Mouse (Mus musculus) ovary, adult 18-20 months (tissue): ENCODE results near the gene Mad2l1bp.

ENCODE experiments used
- DNase-seq: peaks from one replicate; pipeline ENCODE4 v3.0.0; 2022; ENCODE audit warnings: low spot score, mixed read lengths

The Mad2l1bp gene

DNA sequence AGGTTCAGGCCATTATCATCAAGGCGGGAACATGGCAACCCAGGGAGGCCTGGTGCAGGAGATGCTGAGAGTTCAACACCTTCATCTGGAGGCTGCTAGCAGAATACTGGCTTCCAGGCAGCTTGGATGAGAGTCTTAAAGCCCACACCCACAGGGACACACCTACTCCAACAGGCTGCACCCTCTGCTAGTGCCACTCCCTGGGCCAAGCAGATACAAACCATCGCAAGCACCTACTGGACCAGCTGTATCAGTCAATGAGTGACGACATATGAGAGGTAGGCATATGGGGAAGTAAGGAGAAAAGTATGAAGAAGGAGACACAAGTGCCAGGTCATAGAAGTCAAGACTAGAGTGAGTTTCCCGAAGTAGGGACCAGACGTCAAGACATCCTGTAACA is 3.3 kb upstream of the Mad2l1bp start:
- no peak for DNase-seq

DNA sequence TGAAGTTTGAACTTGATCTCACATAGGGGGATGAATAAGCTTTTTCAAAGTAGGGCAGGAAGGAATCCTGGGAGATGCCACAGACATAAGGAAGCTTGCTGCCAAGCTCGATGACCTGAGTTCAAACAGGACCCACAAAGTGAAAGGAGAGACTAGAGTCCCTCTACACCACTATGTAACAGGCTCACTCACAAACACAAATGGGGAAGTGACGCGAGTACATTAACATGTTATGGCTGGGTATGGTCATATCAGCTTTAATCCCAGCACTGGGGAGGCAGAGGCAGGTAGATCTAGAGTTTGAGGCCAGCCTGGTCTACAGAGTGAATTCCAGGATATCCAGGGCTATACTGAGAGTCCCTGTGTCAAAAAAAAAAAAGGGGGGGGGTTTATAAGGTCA is 983 bp upstream of the Mad2l1bp start:
- DNase-seq: no peak

DNA sequence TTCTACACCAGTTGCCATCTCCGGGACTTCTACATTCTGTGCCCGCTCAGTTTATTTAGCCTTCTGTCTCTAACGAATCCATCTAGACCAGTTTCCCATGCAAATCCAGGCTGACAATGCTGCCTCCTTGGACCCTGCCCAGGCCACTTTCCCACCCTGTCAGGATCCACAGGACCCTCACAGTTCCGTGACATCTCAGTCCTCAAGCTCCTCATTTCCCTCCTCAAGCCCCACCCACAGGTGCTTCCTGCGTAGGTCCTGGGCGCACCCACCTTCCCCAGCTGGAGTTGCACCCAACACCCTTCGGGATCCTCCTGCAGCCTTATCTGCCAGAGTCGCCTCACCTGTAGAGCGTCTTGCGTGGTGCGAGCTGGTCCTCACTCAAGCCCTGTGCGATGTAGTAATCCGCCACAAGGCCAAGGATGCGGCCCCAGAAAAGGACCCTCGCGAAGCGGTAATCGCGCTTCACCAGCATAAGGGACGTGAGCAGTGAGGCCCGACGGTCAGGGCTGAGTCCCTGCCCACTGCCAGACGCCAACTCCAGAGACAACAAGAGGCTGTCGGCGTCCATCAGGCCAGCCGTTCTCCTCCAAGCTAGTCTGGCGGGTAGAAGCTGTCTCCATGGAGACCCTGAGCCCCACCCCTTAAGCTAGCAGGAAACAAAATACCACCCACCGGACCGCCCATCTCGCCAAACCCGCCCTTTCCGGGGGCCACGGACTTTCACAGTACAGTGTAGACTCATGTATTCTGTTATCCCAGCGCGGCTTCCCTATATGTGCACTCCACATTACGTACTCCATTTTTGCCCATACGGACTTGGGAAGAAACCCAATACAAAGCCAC is 9.6 kb downstream of the Mad2l1bp start, which contains the start of gene Rsph9:
Gene Rsph9, minus strand, starts transcription at position 639 of the 846 bp plus-strand sequence.
- peak; percentile 81 for DNase-seq

DNA sequence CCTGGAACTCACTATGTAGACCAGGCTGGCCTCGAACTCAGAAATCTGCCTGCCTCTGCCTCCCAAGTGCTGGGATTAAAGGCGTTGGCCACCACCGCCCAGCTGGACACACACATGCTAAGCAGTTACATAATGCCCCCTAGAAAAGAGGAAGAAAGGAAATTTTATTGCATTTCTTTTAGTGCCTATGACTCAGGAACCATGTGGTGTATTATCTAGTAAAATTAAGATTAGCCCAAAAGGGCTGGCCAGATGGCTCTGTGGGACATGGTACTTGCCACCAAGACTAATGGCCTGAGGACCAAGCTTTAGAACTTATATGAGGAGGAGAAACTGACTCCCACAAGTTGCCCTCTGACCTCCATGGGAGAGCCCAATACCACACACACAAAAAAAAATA is 13.5 kb downstream of the Mad2l1bp start:
- DNase-seq: no peak

DNA sequence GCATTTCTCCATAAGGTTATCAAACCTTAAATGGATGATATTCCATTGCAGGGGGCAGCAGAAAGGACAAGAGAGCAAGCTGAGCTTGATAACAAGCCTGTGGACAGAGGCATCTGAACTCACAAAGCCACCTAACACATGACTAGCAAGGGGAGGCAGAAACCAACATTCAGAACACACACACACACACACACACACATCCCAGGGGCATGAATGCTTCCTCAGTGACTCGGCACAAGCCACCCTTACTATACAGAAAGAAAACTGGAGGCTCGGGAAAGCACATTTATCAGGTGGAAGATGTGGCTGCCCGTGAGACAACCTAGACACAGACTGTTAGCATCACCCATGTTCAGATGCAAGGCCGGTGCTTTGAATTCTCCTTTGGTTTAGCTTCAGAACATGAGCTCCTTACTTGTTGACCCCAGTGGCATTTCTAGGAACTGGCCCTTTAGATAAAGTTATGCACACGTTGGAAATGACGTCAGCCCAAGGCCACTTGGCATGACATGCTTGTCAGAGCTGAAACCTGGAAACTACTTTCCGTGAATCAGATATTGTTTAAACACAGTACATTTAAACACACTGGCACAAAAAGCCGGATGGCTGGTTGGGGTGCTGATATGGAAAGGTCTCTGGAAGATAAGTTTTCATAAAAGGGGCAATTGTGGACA is 14.7 kb downstream of the Mad2l1bp start:
- DNase-seq: no peak

DNA sequence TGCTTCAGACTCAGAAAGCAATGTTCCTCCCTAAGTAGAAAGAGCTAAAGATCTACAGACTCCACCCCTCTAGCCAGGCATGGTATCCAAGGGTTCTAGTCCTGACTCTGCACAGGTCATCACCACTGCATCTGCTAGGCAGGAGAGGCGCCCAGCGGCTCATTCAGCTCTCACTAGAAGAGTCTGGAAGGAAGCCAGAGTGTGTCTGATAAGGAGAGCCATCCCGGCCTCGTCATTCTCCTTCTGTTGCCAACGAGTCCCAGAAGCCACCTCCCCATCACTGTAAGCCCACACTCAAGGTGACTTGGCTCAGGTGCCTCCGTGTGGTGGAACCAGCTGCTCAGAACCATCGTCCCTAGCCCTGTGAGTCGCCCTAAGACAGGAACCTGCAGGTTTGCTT is 20.5 kb downstream of the Mad2l1bp start:
- DNase-seq: no peak

DNA sequence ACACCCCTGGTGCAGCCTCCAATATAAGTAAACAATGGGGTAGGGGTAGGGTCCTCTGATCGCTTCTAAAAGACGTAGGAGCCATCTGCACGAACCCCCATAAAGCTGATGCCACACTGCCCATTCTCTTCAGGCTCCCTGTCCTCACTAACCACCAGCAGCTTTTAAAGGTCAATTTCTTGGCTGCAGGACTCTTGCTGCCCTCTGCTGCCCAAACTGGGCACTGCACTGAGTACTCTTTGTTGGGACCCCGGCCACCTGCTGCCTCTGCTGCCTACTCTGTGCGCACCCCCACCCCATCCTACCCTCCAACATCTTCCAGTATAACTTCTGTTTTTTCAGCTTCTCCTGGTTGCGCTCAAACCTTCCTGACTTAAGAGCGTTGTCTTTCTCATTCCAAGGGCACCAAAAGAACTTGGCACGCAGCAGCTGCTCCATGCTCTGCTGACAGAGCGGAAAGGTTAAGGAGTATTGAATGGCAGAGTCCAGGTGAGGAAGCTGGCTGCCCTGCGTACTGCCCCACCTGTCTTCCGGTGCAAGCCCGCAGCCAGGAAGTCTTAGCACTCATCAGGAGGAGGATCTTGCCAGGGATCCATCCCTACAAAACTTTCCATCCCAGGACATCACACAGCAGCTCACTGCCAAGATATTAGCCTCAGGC is 21.2 kb downstream of the Mad2l1bp start:
- no peak for DNase-seq

DNA sequence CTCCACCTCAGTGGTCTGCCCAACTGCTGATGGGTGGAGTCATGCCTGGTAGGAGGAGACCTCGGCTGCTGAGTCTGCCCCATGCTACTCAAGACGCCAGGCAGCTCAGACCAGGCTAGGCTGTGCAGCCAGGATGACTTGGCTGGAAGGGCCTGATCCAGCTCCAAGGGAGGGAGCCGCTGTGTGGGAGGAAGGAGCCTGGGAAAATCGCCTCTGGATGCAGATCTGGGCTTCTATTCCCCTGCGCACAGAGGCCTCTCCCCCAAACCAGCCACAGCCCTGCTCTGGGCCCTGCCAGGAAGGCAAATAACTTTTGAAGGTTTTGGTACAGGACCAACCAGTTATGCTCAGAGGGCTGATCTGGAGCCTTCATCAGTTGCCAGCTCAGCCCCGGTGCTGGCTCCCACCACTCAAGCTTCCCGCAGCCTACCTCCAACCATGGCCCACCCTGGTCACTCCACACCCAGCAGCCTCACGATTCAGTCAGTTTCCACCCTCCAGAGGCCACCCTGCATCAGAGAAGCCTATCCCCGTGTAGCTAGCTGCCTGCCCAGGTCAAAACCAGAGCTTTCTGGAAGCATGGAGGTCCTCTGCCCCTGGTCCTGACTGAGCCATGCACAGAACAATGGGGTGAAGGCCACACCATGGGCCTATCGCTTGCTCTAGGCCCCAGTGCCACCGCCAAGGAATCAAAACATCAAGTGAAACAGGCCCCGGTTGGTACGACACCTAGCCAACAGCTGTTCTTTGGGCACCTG is 23.4 kb downstream of the Mad2l1bp start:
- peak; percentile 64 for DNase-seq

DNA sequence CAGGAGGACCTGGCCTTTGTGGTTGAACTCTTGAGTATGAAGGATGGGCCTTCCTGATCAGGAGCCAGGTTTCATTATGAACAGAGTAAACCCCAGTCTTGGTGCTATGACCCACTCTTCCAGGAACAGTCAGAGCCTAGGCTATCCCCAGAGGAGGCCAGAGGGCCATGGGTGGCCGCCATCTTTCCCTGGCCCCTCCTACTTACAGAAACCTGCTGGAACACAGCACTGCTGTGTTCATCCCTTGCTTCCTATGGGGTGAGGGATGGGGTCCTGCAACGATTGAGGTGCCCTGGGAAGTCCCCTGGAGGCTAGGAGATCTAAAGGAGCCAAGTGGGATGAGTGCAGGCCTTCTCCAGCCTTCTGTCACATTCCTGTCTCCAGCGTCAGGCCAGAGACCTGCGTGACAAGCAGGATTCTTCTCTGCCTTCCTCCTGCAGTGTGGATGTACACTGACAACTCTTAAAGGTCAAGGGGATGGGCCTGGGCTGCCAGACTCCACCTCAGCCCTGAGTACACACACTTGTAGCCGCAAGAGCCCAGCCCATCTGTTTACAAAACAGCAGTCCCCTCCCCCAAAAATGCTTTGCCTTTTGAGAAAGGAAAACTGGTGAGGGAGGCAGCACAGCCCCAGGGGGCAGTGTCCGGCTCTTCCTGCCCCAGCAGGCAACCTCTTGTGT is 25.4 kb downstream of the Mad2l1bp start:
- no peak for DNase-seq

DNA sequence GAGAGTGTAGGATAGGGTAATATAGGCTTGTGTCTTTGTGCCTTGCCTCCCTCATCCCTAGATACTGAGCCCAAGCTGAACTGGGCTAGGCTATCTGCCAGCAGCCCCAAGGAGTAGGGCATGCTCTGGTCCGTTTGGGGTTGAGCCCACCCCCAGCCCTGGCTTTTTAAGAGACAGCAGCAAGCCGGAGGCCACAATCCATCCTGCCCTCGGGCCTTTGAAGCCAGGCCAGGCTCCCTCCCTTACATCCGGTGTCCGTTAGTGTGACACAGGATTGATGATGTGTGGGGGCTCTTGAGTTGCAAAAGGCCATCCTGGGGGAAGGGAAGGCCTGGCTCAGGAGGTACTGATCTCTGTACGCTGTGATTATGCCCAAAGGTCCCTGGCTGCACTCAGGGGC is 26.7 kb downstream of the Mad2l1bp start:
- DNase-seq: no peak

DNA sequence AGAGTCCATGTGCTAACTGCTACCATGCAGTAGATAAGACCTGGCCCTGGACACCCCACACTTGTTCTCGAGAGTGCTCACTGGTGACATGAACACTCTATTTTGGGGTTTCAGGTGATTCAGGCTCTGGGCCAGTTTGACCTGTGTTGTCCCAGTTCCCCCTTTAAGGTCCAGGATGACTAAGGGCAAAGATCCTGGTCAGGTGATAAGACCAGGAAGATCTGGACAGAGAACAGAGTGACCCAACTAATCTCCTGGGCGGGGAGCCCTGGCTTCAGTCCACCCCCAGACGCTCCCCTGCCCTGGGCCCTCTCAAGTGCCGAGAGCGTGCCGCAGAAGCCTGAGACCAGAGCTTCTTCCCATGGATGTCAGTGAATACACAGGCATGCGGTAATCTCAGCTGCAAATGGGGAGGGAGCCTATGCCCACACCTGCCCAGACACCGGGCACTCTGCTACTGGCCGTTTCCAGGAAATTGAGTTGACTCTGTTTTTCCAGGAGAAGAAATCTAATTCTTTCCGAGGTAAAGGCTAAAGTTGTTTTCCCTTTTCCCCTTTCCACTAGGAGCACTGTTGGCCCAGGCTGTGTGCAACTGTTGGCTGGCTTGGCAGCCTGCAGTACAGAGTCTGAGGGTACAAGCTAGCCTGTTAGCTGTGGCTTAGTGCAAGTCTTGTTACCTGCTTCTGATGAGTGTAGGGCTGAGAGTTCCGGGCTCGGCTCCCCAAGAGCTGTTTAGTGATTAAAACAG is 29.2 kb downstream of the Mad2l1bp start:
- DNase-seq: no peak

DNA sequence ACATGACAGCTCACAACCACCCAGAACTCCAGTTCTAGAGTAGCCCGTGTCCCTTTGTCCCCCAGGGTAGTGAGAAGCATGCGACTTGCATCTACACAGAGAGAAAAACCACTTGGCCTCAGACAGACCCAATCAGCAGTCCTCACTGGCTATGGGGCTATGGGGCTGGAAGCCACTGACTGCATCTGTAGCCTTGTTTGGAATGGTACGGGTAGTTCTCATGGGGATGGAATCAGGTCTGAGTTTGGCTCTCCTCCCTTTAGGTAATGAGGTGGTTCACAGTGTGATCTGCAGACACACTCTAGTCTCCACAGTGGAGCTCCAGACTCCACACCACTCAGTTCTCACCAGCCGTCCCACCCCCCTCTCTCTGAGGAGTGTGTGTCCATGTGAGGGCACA is 30.1 kb downstream of the Mad2l1bp start:
- DNase-seq: no peak

DNA sequence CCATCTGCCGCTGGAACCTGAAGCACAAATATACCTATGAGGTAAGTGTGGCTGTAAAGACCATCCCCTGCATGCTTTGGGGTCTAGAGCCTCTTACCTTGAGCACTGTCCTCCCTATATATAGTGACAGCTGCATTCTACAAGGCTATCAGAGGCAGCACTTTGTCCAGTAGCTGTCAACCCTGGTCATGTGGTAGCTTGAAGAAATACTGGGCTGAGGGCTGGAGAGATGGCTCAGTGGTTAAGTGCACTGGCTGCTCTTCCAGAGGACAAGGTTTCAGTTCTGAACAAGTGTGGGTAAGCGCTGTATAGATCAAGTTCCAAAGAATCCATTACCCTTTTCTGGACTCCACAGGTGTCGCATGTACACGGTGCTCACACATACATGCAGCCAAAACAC is 30.6 kb downstream of the Mad2l1bp start:
- no peak for DNase-seq

DNA sequence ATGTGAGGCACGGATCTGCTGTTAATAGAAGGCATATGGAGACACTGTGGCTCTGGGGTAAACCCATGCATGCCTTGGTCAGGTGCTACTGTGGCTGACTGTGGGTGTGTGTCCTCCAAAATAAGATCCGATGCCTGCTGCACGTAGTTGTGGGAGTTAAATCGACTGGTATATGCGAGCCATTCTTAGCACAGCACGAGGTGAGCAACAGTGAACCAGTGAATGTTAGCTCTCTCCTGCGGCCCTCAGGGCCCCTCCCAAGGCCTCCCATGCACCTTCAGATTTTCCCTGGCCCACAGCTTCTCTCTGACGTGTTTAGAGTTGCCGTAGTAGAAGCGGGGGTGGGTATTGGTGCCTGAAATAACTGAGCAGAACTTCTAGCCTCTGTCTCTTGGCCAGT is 33.7 kb downstream of the Mad2l1bp start:
- no peak for DNase-seq

DNA sequence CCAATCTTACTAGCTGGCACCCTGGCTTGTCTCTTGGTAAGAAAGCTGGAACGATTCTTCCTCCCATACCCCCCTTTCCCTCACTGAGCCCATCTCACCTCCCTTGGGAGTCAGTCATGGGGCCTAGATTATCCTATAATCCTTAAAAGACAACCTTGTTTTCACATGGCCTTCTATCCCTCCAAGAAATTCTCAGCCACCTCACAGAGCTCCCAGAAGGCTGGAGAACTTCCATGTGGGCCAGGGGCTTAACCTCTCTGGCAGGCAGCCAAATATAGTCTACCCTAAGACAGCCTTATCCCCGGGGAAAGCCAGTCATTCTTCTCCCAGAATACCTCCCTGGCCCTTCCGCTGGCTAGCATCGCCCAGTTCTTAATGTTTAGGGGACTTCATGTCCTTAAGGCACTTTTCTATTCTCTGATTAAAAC is 34.9 kb downstream of the Mad2l1bp start:
- DNase-seq: no peak

DNA sequence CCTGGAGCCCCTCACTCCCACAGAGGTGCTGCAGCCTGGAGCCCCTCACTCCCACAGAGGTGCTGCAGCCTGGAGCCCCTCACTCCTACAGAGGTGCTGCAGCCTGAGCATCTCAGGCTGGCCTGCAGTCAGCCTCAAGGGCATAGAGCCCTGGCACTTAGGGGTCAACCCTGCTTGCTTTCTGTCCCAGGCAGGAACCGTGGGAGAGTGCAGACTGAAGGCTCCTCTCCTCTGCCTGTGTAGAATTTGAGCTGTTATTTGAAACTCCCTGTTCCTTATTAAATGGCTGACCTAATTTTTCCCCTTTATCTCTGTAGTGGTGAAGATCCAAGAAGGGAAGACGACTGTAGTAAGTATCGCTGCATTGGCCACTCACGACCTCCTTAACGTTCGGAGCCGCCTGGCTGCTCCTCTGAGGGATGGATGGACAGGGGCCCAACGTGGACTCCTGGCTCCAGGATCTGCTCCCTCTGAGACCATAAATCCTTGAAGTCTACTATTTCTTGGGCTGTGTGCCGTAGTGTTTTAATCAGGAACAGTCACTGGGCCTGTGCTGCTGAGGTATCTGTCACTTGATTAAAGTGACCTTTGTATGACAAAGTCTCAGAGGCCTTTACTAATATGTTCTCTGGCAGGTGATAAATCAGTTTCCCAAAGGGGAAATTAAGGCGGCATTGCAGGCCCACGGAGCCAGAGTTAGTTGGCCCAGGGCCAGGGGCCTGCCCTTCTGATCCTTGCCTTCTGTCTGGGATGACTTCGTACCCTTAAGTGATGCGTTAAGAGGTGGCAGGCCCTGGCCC is 35.5 kb downstream of the Mad2l1bp start:
- no peak for DNase-seq

DNA sequence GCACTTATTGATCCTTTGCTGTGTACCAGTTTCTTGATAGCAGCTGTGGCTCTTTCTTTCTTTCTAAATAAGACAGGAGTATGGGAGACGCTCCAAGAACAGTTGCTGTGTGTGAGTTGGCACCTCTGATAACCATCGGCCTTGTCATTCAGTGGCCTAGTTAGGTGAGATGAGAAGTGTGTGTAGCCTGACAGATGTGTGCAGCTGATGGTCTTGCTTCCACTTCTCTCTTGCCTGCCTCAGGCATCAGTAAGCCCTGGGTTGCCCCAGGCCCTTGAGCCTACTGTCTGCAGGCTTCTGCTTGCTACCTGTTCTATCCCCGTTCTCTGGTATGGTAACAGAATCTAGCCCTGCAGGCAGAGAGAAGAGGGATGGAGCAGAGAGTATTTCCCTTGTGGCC is 36.5 kb downstream of the Mad2l1bp start:
- DNase-seq: no peak

DNA sequence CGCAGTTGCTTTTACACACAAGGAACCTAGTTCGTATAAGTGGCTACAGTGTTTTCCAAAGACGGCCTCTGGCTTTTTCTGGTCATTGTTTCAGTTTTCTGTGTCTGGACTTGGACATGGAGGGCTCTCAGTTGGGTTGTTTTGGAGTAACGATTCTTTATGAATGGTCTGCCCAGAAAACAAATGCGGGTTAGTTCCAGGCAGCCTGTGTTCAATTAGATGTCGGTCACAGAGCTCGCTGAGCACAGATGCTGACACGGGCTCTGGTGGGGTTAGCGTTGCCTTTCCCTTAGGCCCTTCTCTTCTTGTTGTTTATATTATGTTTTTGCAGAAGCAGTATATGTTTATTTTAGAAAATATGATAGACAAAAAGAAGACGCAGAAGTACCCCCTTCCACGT is 37.2 kb downstream of the Mad2l1bp start:
- no peak for DNase-seq

DNA sequence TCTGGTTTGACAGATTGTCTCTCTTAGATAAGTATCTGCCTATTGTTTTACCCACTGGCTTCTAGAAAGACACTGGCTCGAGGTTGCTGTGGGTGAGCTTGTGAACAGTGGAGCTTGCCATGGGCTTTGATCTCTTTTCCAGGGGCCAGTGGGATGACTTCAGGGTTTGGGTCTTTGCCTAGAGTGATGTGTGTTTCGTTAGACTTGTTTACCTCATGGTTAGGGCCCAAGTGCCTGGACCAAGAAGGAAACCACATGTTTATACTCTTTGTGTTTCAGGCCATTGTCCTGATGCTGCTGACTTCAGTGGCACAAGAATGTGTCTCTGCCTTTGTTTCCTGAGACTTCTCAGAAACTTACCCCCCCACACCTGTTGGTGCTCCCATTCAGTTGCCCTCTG is 37.9 kb downstream of the Mad2l1bp start:
- DNase-seq: no peak
